Mouse (Mus musculus): Measurements from ENCODE around the gene Olfr376. TPM values are rescaled to one million over a fixed set of nuclear protein-coding genes. Genes with fewer than 3 reads are reported as not detected.

Olfr376 gene
- polyA plus RNA-seq, 1 experiment from 2014 or later: not detected

Other genes with a start within 250 kb of the Olfr376 start
- 14.5 and 15.5 TPM in 2 replicates for gene Haspin, start 233.0 kb upstream of the Olfr376 start, polyA plus RNA-seq (2015; fragmentation: Nextera tagmentation; extraction: Ambion mirVana)
- 0.70 and 0.89 TPM in 2 replicates for gene P2rx5, start 210.8 kb upstream of the Olfr376 start, polyA plus RNA-seq (2015; fragmentation: Nextera tagmentation; extraction: Ambion mirVana)
- 96.7 and 98.9 TPM in 2 replicates for gene Emc6, start 194.2 kb upstream of the Olfr376 start, polyA plus RNA-seq (2015; fragmentation: Nextera tagmentation; extraction: Ambion mirVana)
- 244 and 248 TPM in 2 replicates for gene Tax1bp3, start 194.2 kb upstream of the Olfr376 start, polyA plus RNA-seq (2015; fragmentation: Nextera tagmentation; extraction: Ambion mirVana)
- gene Ctns, start 172.2 kb upstream of the Olfr376 start, polyA plus RNA-seq (2015; fragmentation: Nextera tagmentation; extraction: Ambion mirVana): 26.0 and 26.3 TPM in 2 replicates
- 1.9 and 2.6 TPM in 2 replicates for gene Shpk, start 171.8 kb upstream of the Olfr376 start, polyA plus RNA-seq (2015; fragmentation: Nextera tagmentation; extraction: Ambion mirVana)
- gene Trpv1, start 137.0 kb upstream of the Olfr376 start, polyA plus RNA-seq (2015; fragmentation: Nextera tagmentation; extraction: Ambion mirVana): 0.05 and 0.17 TPM in 2 replicates
- 0.09 and 0.14 TPM in 2 replicates for gene Trpv3, start 103.9 kb upstream of the Olfr376 start, polyA plus RNA-seq (2015; fragmentation: Nextera tagmentation; extraction: Ambion mirVana)
- 1.0 and 1.2 TPM in 2 replicates for gene Aspa, start 41.6 kb upstream of the Olfr376 start, polyA plus RNA-seq (2015; fragmentation: Nextera tagmentation; extraction: Ambion mirVana)
- gene Gm49340, start 41.5 kb upstream of the Olfr376 start, polyA plus RNA-seq (2015; fragmentation: Nextera tagmentation; extraction: Ambion mirVana): not detected in 2 replicates
- not detected in 2 replicates for gene Spata22, start 41.5 kb upstream of the Olfr376 start, polyA plus RNA-seq (2015; fragmentation: Nextera tagmentation; extraction: Ambion mirVana)
- gene Olfr20, start 20.5 kb upstream of the Olfr376 start, polyA plus RNA-seq (2015; fragmentation: Nextera tagmentation; extraction: Ambion mirVana): not detected in 2 replicates
- not detected in 2 replicates for gene Olfr1, start 28.4 kb downstream of the Olfr376 start, polyA plus RNA-seq (2015; fragmentation: Nextera tagmentation; extraction: Ambion mirVana)
- gene Olfr378, start 57.2 kb downstream of the Olfr376 start, polyA plus RNA-seq (2015; fragmentation: Nextera tagmentation; extraction: Ambion mirVana): not detected in 2 replicates
- gene Olfr380, start 86.3 kb downstream of the Olfr376 start, polyA plus RNA-seq (2015; fragmentation: Nextera tagmentation; extraction: Ambion mirVana): not detected in 2 replicates
- gene Olfr381, start 120.4 kb downstream of the Olfr376 start, polyA plus RNA-seq (2015; fragmentation: Nextera tagmentation; extraction: Ambion mirVana): not detected in 2 replicates
- gene Olfr382, start 146.0 kb downstream of the Olfr376 start, polyA plus RNA-seq (2015; fragmentation: Nextera tagmentation; extraction: Ambion mirVana): not detected in 2 replicates
- gene Olfr385, start 221.8 kb downstream of the Olfr376 start, polyA plus RNA-seq (2015; fragmentation: Nextera tagmentation; extraction: Ambion mirVana): not detected in 2 replicates
- gene Olfr384, start 227.3 kb downstream of the Olfr376 start, polyA plus RNA-seq (2015; fragmentation: Nextera tagmentation; extraction: Ambion mirVana): not detected in 2 replicates